Mouse (Mus musculus): Measurements from ENCODE around the gene Gm5431. TPM values are rescaled to one million over a fixed set of nuclear protein-coding genes. Genes with fewer than 3 reads are reported as not detected.
A peak's percentile ranks its signal among the peaks of the same experiment; 100 is the strongest.
"Not testable (repeated sequence)": the region's sequence is repeated elsewhere in the genome, so short reads cannot be mapped to it uniquely, and the experiment has no call there.

Gene Gm5431
- total RNA-seq (2021): 1 to 10 TPM in 1 of 2 experiments, under 1 TPM in 1; 0.86 to 3.0 TPM

- intact Hi-C loops (cut with DNase I): no loop called here
- peak in 1 of 2 experiments; percentile 8 for DNase-seq
Observed at GRCm38 (mm10) chr11:48902021-48902420, at the start of gene Gm5431. Gene Gm5431, minus strand, starts transcription at chr11:48902214.

- intact Hi-C loops (cut with DNase I); DNase-seq: not testable (repeated sequence)
Observed at GRCm38 (mm10) chr11:48946090-48946489, 44.1 kb upstream of the Gm5431 start, which contains the start of gene Psme2b. Gene Psme2b, minus strand, starts transcription at chr11:48946190.

- intact Hi-C loops (cut with DNase I); DNase-seq: not testable (repeated sequence)
Observed at GRCm38 (mm10) chr11:48939286-48939685, 37.3 kb upstream of the Gm5431 start.

GRCm38 (mm10) chr11:48935291-48935690 lies 33.3 kb upstream of the Gm5431 start:
- intact Hi-C loops (cut with DNase I); DNase-seq: not testable (repeated sequence)

GRCm38 (mm10) chr11:48933923-48934322 lies 31.9 kb upstream of the Gm5431 start:
- DNase-seq; intact Hi-C loops (cut with DNase I): not testable (repeated sequence)

- intact Hi-C loops (cut with DNase I): not testable (repeated sequence)
Observed at GRCm38 (mm10) chr11:48933422-48933821, 31.4 kb upstream of the Gm5431 start.

GRCm38 (mm10) chr11:48928068-48928467 lies 26.1 kb upstream of the Gm5431 start:
- DNase-seq; intact Hi-C loops (cut with DNase I): not testable (repeated sequence)

More at GRCm38 (mm10) chr11:48933422-48933821, 31.4 kb upstream of the Gm5431 start:
- not testable (repeated sequence) for DNase-seq

- DNase-seq; intact Hi-C loops (cut with DNase I): not testable (repeated sequence)
Observed at GRCm38 (mm10) chr11:48926437-48926836, 24.4 kb upstream of the Gm5431 start.

- intact Hi-C loops (cut with DNase I); DNase-seq: not testable (repeated sequence)
Observed at GRCm38 (mm10) chr11:48923818-48924217, 21.8 kb upstream of the Gm5431 start.

- intact Hi-C loops (cut with DNase I): no loop called here
- no peak for DNase-seq
Observed at GRCm38 (mm10) chr11:48918380-48918779, 16.4 kb upstream of the Gm5431 start.

- intact Hi-C loops (cut with DNase I): no loop called here
- no peak for DNase-seq
Observed at GRCm38 (mm10) chr11:48913611-48914010, 11.6 kb upstream of the Gm5431 start.

- intact Hi-C loops (cut with DNase I): no loop called here
- DNase-seq: no peak
Observed at GRCm38 (mm10) chr11:48908459-48908858, 6.4 kb upstream of the Gm5431 start.

- intact Hi-C loops (cut with DNase I): not testable (repeated sequence)
Observed at GRCm38 (mm10) chr11:48901567-48901930, 465 bp downstream of the Gm5431 start.

GRCm38 (mm10) chr11:48900654-48901566 lies 1.1 kb downstream of the Gm5431 start:
- intact Hi-C loops (cut with DNase I): not testable (repeated sequence)
- peak in 1 of 2 experiments; percentile 24 for DNase-seq

More at GRCm38 (mm10) chr11:48901567-48901930, 465 bp downstream of the Gm5431 start:
- not testable (repeated sequence) for DNase-seq

- no peak for DNase-seq
- intact Hi-C loops (cut with DNase I): loop anchor here (5.0 to 10.0 kb wide), 2 partner anchors 148 to 656 kb away; partner anchors contain the start of gene Olfr1380
Observed at GRCm38 (mm10) chr11:48898812-48899431, 3.1 kb downstream of the Gm5431 start.

GRCm38 (mm10) chr11:48876680-48877079 lies 25.3 kb downstream of the Gm5431 start:
- intact Hi-C loops (cut with DNase I): no loop called here

GRCm38 (mm10) chr11:48875343-48875837 lies 26.6 kb downstream of the Gm5431 start:
- intact Hi-C loops (cut with DNase I); DNase-seq: not testable (repeated sequence)

More at GRCm38 (mm10) chr11:48876680-48877079, 25.3 kb downstream of the Gm5431 start:
- no peak for DNase-seq

- intact Hi-C loops (cut with DNase I): loop anchor here (1.0 to 5.0 kb wide), 5 partner anchors 229 to 398 kb away; partner anchors contain the start of genes Btnl9 and Zfp62
- peak; percentile 59 to 61 for DNase-seq
Observed at GRCm38 (mm10) chr11:48874465-48874864, 27.5 kb downstream of the Gm5431 start.

- intact Hi-C loops (cut with DNase I): loop anchor here (1.0 to 5.0 kb wide), 6 partner anchors 211 to 399 kb away; partner anchors contain the start of genes Btnl9 and Zfp62
- DNase-seq: no peak
Observed at GRCm38 (mm10) chr11:48873591-48874290, 28.3 kb downstream of the Gm5431 start.
